Mouse (Mus musculus): ENCODE measurements around the gene Cfap97d2. TPM values are rescaled to one million over a fixed set of nuclear protein-coding genes. Genes with fewer than 3 reads are reported as not detected.
"Not testable (repeated sequence)": the region's sequence is repeated elsewhere in the genome, so short reads cannot be mapped to it uniquely, and the experiment has no call there.

The Cfap97d2 gene
- polyA plus RNA-seq, 1 experiment: 2.5 TPM

DNA sequence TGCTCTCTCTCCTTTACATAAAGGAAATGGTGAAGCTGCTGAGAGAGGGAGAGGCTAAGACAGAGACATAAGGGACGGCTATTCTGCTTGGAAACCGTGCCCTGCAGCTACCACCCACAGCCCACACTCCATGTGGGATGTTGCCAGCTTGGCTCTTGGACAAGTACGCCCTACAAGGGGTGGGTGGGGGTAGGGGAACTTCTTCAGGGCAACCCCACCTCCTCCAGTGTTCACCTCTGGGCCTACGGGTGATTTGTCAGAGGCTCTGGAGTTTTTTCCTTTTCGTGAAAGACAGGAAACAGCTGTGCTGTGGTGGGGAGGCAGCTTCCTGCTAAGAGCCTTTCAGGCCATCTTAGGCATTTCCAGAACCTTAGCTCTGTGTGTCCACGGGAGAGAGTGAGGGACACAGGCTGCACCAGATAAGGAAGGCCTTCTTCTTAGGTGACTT is 34.7 kb downstream of the Cfap97d2 start:
- peak in 1 of 2 experiments; percentile 47 for DNase-seq (ENCODE audit: extremely low spot score in 1 of 2, low spot score in 1 of 2)

DNA sequence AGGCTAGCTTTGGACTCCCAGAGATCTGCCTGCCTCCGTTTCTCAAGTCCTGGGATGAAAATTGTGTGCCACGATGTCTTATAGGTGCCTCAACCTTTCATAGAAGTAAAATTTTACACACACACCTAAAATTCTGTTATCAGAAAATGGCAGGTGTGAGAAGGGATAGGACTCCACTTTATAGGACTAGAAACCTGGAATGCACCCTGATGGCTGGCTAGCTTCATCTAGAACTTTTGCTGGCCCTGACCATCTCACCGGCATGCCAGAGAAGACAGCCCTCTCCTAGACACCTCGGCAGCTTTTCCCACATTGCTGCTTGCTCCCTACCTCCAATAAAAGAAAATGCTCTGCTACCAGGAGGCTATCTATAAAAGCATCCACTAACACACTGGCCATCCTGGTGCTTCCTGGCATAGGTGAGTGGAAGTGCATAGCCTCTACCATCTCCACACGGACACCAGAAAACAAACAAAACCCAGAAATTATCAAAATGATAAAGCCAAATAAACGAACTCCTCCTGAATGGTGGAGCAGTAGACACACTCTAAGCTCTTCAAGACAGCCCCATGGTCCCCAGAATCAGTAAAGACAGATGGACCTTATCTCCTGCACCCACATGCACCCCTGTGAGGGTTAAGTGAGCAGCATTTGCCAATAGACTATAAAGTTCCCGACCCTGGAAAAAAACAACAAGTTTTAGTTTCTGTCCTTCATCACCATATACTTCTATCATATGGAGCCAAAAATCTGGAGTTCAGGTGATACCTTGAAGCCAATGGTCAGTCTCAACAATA is 35.3 kb downstream of the Cfap97d2 start:
- DNase-seq (ENCODE audit: extremely low spot score in 1 of 2, low spot score in 1 of 2): no peak

DNA sequence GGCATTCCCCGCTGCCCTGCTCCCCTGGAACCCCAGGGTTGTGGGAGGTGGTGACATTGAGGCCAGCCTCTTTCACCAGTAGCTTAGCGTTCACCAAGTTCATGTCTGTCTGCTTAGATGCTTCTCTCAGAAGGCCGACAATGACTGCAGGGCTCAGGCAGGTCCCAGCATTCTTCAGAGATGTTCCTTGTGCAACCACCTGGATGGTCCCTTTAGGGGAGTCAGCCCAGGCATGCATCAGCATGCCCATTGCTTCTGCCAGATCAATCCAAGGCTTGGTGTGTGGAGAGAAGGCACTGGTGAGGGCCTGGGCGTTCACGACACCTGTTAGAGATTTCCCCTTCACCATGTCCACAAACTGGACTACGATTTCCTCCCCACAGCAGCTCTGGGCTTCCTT is 40.5 kb downstream of the Cfap97d2 start:
- not testable (repeated sequence) for DNase-seq (ENCODE audit: extremely low spot score in 1 of 2, low spot score in 1 of 2)

DNA sequence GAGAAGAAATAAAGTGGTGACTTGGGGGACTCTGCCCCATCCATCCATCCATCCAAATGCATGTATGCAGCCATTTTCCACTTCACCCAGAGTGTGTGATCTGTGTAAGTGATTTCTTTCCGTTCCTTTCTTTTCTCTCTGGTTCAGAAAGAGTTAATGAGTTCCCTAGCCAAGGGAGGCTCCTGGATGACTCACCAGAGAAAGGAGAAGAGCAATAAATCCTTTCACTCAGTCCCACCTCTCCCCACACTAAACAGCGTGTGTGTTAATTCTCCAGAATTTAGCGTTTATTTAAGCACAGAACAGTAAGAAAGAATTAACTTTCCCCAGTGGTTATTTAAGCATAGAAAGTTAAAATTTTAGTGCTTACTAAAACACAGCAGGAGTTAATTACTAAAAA is 41.9 kb downstream of the Cfap97d2 start:
- no peak for DNase-seq (ENCODE audit: extremely low spot score in 1 of 2, low spot score in 1 of 2)

DNA sequence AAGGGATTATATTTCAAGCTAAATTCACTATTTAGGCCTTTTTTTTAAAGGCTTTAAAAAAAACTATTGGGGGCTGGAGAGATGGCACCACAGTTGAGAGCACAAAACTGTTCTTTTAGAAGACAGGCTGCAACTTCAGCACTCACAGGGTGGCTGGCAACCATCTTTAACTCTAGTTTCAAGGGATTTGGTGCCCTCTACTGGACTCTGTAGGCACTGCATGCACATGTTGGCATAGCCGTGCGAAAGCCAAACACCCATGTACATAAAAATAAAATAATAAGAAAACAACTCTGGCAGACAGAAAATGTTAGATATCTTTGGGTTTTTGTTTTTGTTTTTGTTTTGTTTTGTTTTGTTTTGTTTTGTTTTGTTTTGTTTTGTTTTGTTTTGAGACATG is 48.0 kb downstream of the Cfap97d2 start:
- DNase-seq (ENCODE audit: extremely low spot score in 1 of 2, low spot score in 1 of 2): peak in 1 of 2 experiments; percentile 77

DNA sequence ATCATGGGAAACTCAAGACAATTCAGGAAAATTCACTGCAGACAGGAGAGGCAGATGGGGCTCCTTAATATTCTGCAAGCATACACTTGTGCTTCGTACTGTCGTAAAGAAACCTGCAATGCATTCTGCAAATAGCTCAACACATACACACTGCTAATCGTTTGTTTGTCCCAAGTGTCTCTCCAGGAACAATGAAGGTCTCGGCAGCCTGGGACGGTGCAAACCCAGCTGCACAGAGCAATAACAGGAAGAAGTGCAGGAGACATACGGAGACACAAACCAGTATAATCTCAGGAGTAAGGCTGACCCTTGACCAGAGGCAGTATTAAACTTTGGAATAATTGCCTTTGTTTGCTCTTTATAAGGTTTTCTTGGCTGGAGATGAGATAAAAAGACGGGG is 50.8 kb downstream of the Cfap97d2 start:
- DNase-seq (ENCODE audit: extremely low spot score in 1 of 2, low spot score in 1 of 2): no peak

DNA sequence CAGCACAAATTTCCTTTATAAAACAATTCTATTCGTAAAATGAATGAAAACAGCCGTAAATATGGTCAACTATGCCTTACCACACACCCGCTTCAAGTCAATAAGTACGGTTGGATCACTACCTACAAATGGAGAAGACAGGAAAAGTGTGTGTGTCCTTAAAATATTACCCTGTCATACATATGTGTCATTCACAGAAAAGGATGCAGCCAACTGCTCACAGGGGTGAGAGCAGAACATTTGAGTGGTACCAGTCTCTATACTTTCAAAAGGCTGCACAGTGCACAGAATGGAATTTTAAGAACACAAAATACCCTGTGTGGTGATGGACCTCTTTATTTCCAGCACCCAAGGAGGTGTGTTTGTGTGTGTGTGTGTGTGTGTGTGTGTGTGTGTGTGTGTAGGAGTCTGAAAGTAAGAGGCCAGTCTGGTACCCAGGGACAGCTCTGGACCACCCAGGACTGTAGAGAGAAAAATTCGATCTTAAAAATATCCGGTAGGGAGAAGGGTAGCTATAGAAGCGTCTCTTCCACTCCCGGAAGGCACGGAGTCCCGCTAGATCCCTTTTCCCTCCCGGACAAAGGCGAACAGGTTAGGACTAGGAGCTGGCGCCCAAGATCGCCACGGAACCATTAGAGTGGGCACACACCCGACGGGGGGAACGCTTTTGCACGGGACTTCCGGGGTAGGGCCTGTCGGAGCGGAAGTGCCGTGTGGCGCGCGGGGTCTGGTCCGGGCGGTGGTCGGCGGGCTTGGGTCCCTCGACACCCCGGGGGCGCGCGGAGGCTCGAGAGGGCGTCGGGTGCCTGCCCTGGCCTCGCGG is 51.5 kb downstream of the Cfap97d2 start, which contains the start of gene Cdc16:
Gene Cdc16, plus strand, starts transcription at position 695 of the 823 bp plus-strand sequence.
- DNase-seq (ENCODE audit: extremely low spot score in 1 of 2, low spot score in 1 of 2): peak; percentile 49 to 94

DNA sequence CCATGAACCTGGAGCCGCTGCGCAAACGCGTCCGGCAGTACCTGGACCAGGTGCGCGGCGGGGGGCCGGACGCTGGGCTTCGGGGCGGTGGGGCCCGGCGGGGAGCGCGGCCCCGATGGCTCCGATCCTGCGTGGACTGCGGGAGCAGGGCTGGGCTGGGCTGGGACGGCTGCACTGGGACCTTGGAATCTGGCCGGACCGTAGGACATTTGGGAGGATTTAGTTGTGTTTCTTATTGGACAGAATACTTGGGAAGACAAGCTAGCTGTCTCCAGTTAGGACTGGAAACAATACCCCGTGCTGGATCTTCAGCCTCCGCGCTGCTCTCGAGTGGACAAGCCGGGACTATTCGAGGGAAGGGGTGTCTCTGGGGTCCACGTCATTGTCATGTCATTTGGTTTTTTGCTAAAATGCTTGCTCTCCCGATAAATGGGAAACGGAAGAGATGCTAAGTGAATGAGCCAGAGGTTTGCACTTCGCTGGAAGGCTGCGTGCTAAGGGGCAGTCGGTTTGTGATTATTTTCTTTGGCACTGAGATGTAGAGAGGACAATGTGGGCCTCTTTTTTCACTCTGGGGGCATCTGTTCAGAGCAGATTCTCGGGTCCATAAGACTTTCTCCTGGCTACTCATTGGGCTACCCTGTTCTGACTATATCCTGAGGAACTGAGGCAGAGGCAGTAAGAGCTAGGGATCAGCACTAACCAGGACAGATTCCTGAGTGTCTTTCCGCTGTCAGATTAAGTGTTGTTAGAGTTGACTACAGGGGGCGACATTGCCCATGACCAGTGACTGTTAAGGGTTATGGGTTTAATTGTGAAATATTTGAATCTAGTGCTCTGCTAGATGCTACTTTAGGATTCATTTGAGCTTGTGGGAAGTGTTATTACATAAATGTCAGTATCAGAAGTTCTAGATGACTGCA is 52.4 kb downstream of the Cfap97d2 start:
- peak in 1 of 2 experiments; percentile 40 for DNase-seq (ENCODE audit: extremely low spot score in 1 of 2, low spot score in 1 of 2)

DNA sequence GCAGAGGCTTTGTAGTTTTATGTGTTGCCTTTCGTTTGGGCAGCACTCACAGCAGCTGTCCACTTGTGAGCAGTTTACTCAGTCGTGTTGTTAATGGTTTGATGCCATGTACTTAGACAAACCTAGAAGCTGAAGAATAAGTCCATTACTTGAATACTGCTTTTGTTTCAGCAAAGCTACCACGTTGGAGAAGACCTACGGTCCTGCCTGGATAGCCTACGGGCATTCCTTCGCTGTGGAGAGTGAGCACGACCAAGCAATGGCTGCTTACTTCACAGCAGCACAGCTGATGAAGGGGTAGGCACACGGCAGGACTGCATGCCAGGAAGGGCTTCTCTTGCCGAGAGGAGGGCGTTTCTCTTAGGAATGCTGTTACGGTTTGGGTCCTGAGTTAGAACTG is 63.5 kb downstream of the Cfap97d2 start:
- no peak for DNase-seq (ENCODE audit: extremely low spot score in 1 of 2, low spot score in 1 of 2)

DNA sequence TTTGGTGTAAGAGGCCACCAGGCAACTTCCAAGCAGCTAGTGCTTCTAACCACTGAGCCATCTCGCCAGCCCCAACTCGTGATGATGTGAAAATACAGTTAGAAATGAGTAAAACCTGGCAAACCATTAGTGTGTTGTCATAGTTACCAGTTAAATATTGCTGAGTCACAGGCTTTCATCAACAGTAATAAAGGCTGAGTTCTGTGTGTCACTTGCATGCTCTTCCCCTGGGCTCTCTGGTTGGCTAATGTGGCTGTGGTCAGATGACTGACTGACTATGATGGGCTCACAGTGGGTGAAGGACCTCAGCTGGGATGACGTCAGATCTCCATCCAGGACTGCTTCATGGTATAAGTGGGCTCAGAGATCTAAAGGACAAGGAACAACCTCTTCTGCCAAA is 74.8 kb downstream of the Cfap97d2 start:
- DNase-seq (ENCODE audit: extremely low spot score in 1 of 2, low spot score in 1 of 2): no peak

DNA sequence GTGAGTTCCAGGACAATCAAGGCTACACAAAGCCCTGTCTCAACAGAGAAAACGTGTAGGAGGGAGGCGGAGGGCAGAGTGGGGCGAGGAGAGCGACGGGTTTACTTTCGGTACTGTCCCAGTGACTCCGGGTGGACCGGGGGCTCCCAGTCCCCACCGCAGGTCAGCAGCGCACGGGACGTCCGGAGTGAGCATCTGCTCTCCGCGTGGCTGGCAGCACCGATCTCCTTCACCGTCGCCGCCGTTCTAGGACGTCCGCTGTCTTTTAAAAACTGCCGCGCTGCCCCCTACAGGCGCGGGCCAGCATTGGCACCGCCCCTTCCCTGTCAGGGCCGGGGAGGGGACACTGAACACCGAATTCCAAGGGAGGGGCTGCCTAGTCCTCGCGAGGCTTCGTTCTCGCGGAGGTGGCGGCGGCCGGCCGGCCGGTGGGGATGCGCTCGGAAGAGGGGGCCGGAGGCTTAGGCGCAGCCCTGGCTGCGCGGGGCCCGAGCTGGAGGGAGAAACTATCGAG is 79.6 kb downstream of the Cfap97d2 start, which contains the start of gene Upf3a:
Gene Upf3a, plus strand, starts transcription at position 366 of the 514 bp plus-strand sequence.
- peak; percentile 77 to 90 for DNase-seq (ENCODE audit: extremely low spot score in 1 of 2, low spot score in 1 of 2)

DNA sequence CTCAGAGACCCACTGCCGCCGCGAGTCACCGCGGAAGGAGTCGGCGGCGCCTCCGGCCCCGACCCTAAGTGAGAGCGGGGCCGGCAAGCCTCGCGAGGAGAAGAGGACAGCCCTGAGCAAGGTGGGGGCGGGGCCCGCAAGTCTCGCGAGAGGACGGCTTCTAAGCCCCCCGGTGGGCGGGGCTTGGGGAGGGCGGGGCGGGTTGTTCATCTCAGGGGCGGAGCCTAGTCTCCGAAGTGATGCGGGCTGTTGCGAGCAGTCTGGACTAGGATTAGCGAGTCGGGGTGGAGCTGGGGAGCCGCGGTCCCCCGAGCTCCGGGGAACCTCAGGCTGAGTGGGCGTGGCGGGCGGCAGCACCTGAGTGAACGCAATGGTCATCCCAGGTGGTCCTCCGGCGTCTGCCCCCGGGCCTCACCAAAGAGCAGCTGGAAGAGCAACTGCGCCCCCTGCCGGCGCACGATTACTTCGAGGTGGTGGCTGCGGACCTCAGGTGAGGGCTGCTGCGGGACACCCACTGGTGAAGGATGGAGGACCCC is 80.1 kb downstream of the Cfap97d2 start:
- peak; percentile 77 to 96 for DNase-seq (ENCODE audit: extremely low spot score in 1 of 2, low spot score in 1 of 2)

DNA sequence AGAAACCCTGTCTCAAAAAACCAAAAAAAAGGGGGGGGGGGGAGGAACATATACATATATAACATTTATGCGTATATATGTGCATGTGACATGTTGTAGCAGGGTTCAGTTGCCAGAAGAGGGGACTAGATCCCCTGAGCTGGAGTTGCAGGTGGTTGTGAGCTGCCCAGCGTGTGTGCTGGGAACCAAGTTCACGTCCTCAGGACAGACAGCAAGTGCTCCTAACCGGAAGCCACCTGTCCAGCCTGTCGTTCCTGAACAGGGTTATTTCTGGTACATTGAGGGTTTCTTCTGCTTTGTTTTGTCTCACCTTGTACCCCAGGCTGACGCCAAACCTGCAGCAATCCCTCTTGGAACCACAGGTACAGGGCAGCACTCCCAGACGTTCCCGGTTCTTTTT is 83.9 kb downstream of the Cfap97d2 start:
- no peak for DNase-seq (ENCODE audit: extremely low spot score in 1 of 2, low spot score in 1 of 2)

Other genes with a start within 250 kb of the Cfap97d2 start
- 86.0 and 90.9 TPM in 2 replicates for gene Gas6, start 211.4 kb upstream of the Cfap97d2 start, polyA plus RNA-seq (2012; rRNA removed)
- gene 1700029H14Rik, start 143.4 kb upstream of the Cfap97d2 start, polyA plus RNA-seq (2012; rRNA removed): 0.14 TPM in 1 of 2 replicates, not detected in the other
- gene Rasa3, start 28.3 kb upstream of the Cfap97d2 start, polyA plus RNA-seq (2012; rRNA removed): 86.7 and 95.6 TPM in 2 replicates
- gene Cdc16, start 51.8 kb downstream of the Cfap97d2 start, polyA plus RNA-seq (2012; rRNA removed): 61.4 and 61.6 TPM in 2 replicates
- 41.9 and 44.1 TPM in 2 replicates for gene Upf3a, start 79.7 kb downstream of the Cfap97d2 start, polyA plus RNA-seq (2012; rRNA removed)
- gene AF366264, start 132.5 kb downstream of the Cfap97d2 start, polyA plus RNA-seq (2012; rRNA removed): not detected in 2 replicates
- 20.9 and 22.5 TPM in 2 replicates for gene Champ1, start 163.8 kb downstream of the Cfap97d2 start, polyA plus RNA-seq (2012; rRNA removed)
- 52.7 and 59.0 TPM in 2 replicates for gene Coprs, start 184.4 kb downstream of the Cfap97d2 start, polyA plus RNA-seq (2012; rRNA removed)